Mouse (Mus musculus): ENCODE results near the gene Snap23.

DNA sequence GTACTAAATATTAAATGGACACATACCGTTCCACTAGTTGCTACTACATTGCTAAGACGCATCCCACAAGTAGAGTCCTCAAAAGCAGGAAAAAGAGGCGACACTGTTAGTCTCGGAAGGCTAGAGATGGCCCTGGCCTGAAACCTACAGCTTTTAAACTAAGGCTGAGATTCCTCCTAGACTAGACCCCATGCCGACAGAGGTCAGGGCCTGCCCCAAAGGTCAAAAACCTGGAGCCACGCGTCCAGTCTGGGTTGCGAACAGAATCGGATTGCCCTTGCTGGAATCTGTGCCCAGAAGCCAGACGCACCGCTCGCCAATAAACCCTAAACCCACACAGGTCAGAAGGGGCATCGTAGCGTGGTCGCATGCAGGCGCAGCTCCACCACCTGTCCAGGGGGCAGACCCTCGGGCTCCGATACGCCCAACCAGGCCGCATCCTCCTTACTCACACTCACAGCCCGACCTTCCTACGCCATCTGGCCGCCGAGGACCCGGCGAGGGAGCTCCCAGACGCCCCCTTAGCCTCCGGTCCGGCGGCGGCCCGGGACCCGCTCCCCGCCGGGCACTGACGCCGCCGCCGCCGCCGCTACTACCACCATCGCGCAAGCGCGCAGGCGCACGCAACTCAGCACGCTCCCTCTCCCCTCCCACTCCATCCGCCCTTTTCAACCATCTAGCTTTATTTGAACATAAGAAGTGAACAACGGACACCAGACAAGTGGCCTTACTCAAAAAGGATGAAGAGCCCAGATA, 4.1 kb upstream of the Snap23 start, which contains the start of gene Zfp106:
- TF ChIP-seq POLR2A (IDR thresholded peaks at IDR 0.05; ENCODE audit: borderline replicate concordance, extremely low read depth, low read depth, low read length) (peak; percentile 57; the same call in 1 of the 2 replicates), CTCF (IDR thresholded peaks at IDR 0.05; ENCODE audit: insufficient read depth, low read length) (no peak)
